Comparison of ENCODE assay signal across 24 mouse cellular contexts in the genomic region with DNA sequence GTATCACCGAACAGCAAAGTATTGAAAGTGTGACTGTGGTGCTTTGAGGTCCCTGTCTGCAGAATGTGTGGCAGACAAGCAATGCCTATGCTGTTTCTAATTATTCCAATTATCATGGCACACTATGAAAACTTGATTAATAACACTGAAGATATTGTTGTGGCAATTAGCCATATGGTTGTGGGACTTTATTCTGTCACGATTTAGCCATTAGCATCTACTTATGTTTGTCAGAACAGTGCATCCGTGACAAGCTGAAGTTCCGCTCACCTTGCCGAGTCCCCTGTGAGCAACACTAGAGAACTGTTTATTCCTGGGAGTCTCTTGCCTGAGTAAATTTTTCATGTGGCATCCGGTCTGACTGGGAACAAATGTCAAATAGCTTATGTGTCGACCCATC.
"Had no signal": no experiment of that assay in that cellular context is flagged by ENCODE, and none has a peak within 500 bp of the region (broad histone marks: within the 10 kb centered on the region; RNA-seq: fewer than 3 reads in every experiment).

No protein-coding gene starts in this region.

- H3K36me3 ChIP-seq: heart, embryonic 10.5 days; heart, embryonic 12.5 days; hindbrain, embryonic 10.5 days; intestine, embryonic 15.5 days; limb, embryonic 13.5 days; limb, embryonic 15.5 days had no signal

- H3K9ac ChIP-seq: forebrain, postnatal 0 days; heart, embryonic 12.5 days; hindbrain, embryonic 14.5 days; intestine, embryonic 15.5 days; limb, embryonic 13.5 days; limb, embryonic 15.5 days had no signal

- H3K27ac ChIP-seq: heart, embryonic 10.5 days; hindbrain, embryonic 10.5 days; hindbrain, embryonic 14.5 days; intestine, embryonic 15.5 days; layer of hippocampus, adult 2 months; limb, embryonic 13.5 days; limb, embryonic 15.5 days had no signal

- H3K4me2 ChIP-seq: heart, embryonic 12.5 days; hindbrain, embryonic 14.5 days; intestine, embryonic 15.5 days; limb, embryonic 13.5 days; limb, embryonic 15.5 days had no signal

- ATAC-seq: forebrain, postnatal 0 days; hindbrain, embryonic 16.5 days; inflammation-experienced regulatory T-cells, adult 6 months; intestine, embryonic 15.5 days; intestine, postnatal 0 days had no signal

- DNase-seq: forebrain, postnatal 0 days; gastrocnemius, postnatal 14 days; gastrocnemius, postnatal 36 days; heart, adult 11 months; heart, postnatal 10 days; heart, postnatal 4 days; kidney, adult 18-20 months; kidney, adult 8-10 months; kidney, postnatal 10 days; kidney, postnatal 25 days; kidney, postnatal 4 days; layer of hippocampus, postnatal 36 days; left cerebral cortex, postnatal 4 days had no signal

- H3K27me3 ChIP-seq: heart, embryonic 12.5 days; intestine, embryonic 15.5 days; limb, embryonic 13.5 days; limb, embryonic 15.5 days had no signal

- H3K9me3 ChIP-seq: heart, embryonic 10.5 days; heart, embryonic 12.5 days; hindbrain, embryonic 10.5 days; intestine, embryonic 15.5 days; limb, embryonic 13.5 days; limb, embryonic 15.5 days had no signal

- H3K4me1 ChIP-seq: heart, embryonic 10.5 days; heart, embryonic 12.5 days; hindbrain, embryonic 10.5 days; intestine, embryonic 15.5 days; limb, embryonic 13.5 days; limb, embryonic 15.5 days had no signal

- H3K4me3 ChIP-seq: heart, embryonic 10.5 days; heart, embryonic 12.5 days; hindbrain, embryonic 10.5 days; intestine, embryonic 15.5 days; layer of hippocampus, adult 2 months; limb, embryonic 13.5 days; limb, embryonic 15.5 days had no signal
